Mouse (Mus musculus): ENCODE data around the gene Gm10428. TPM values are rescaled to one million over a fixed set of nuclear protein-coding genes. Genes with fewer than 3 reads are reported as not detected.

The Gm10428 gene
- polyA plus RNA-seq (2016; fragmentation: Nextera tagmentation; extraction: Ambion mirVana) = not detected in 2 replicates

- ATAC-seq (ENCODE audit: insufficient number of reproducible peaks, low FRiP score) = no peak
- H3K4me2 ChIP-seq = no peak within 1 kb of the TSS
- no peaks in the 10 kb centered on the region for H3K9me3 ChIP-seq (replicated peaks)
- WGBS = 79% methylated on average over 8 of the region's 8 CpGs
- no peak within 1 kb of the TSS for H3K4me3 ChIP-seq
- peaks cover 36% of the 10 kb centered on the region for H3K27me3 ChIP-seq (replicated peaks)
- no peak within 1 kb of the TSS for H3K9ac ChIP-seq
- no peaks in the 10 kb centered on the region for H3K4me1 ChIP-seq (replicated peaks)
- H3K27ac ChIP-seq (ENCODE audit: poor library complexity, severe bottlenecking) = no peak within 1 kb of the TSS
- H3K36me3 ChIP-seq = no peaks in the 10 kb centered on the region
Observed at GRCm38 (mm10) chr11:62752780-62753179, at the start of gene Gm10428. Gene Gm10428, plus strand, starts transcription at chr11:62753100.

- peaks cover 22% of the 10 kb centered on the region for H3K4me1 ChIP-seq (replicated peaks)
- H3K27ac ChIP-seq (ENCODE audit: poor library complexity, severe bottlenecking) = no peak overlapping the region
- H3K27me3 ChIP-seq (replicated peaks) = no peaks in the 10 kb centered on the region
- H3K4me3 ChIP-seq = no peak overlapping the region
- H3K36me3 ChIP-seq = no peaks in the 10 kb centered on the region
- ATAC-seq (ENCODE audit: insufficient number of reproducible peaks, low FRiP score) = no peak
- H3K9me3 ChIP-seq (replicated peaks) = no peaks in the 10 kb centered on the region
- no peak overlapping the region for H3K4me2 ChIP-seq
- 88% methylated on average over 2 of the region's 2 CpGs for WGBS
- H3K9ac ChIP-seq = no peak overlapping the region
Observed at GRCm38 (mm10) chr11:62706141-62706540, 46.8 kb upstream of the Gm10428 start.

GRCm38 (mm10) chr11:62708252-62708651, 44.6 kb upstream of the Gm10428 start:
- Histone ChIP-seq H3K27me3 (replicated peaks) (no peaks in the 10 kb centered on the region), H3K4me1 (replicated peaks) (peaks cover 22% of the 10 kb centered on the region), H3K4me3 (no peak overlapping the region), H3K9me3 (replicated peaks) (no peaks in the 10 kb centered on the region), H3K4me2 (no peak overlapping the region), H3K27ac (ENCODE audit: poor library complexity, severe bottlenecking) (peak overlapping the region; percentile 33; the same call in 1 of the 2 replicates), H3K36me3 (peaks cover 12% of the 10 kb centered on the region), H3K9ac (no peak overlapping the region)
- WGBS = 60% methylated on average over 7 of the region's 7 CpGs
- no peak for ATAC-seq (ENCODE audit: insufficient number of reproducible peaks, low FRiP score)

- H3K4me2 ChIP-seq = no peak overlapping the region
- H3K27me3 ChIP-seq (replicated peaks) = no peaks in the 10 kb centered on the region
- H3K4me1 ChIP-seq (replicated peaks) = peaks cover 22% of the 10 kb centered on the region
- no peak overlapping the region for H3K4me3 ChIP-seq
- no peak for ATAC-seq (ENCODE audit: insufficient number of reproducible peaks, low FRiP score)
- WGBS = 59% methylated on average over 5 of the region's 5 CpGs
- no peak overlapping the region for H3K9ac ChIP-seq
- H3K27ac ChIP-seq (ENCODE audit: poor library complexity, severe bottlenecking) = peak overlapping the region; percentile 30; the same call in 1 of the 2 replicates
- H3K9me3 ChIP-seq (replicated peaks) = 0 out of 2 replicates have a peak, but pooled peaks cover 2% of the 10 kb centered on the region
- H3K36me3 ChIP-seq = peaks cover 30% of the 10 kb centered on the region
Observed at GRCm38 (mm10) chr11:62710657-62711056, 42.2 kb upstream of the Gm10428 start.

- Histone ChIP-seq H3K9me3 (replicated peaks) (no peaks in the 10 kb centered on the region), H3K36me3 (peaks cover 43% of the 10 kb centered on the region), H3K27me3 (replicated peaks) (no peaks in the 10 kb centered on the region), H3K27ac (ENCODE audit: poor library complexity, severe bottlenecking) (no peak overlapping the region), H3K4me3 (no peak overlapping the region), H3K4me1 (replicated peaks) (no peaks in the 10 kb centered on the region), H3K4me2 (no peak overlapping the region), H3K9ac (no peak overlapping the region)
- 76% methylated on average over 8 of the region's 8 CpGs for WGBS
- no peak for ATAC-seq (ENCODE audit: insufficient number of reproducible peaks, low FRiP score)
Observed at GRCm38 (mm10) chr11:62728276-62728675, 24.6 kb upstream of the Gm10428 start.

GRCm38 (mm10) chr11:62731311-62732021, 21.4 kb upstream of the Gm10428 start, which contains the start of gene Zfp287:
Gene Zfp287, minus strand, starts transcription at chr11:62731905.
- peak within 1 kb of the TSS; percentile 77 for H3K4me2 ChIP-seq
- H3K9me3 ChIP-seq (replicated peaks) = no peaks in the 10 kb centered on the region
- no peaks in the 10 kb centered on the region; the same call in 1 of the 2 replicates for H3K27me3 ChIP-seq (replicated peaks)
- H3K4me1 ChIP-seq (replicated peaks) = no peaks in the 10 kb centered on the region
- WGBS = 2% methylated on average over 47 of the region's 48 CpGs
- peak; percentile 88 for ATAC-seq (ENCODE audit: insufficient number of reproducible peaks, low FRiP score)
- peaks cover 21% of the 10 kb centered on the region for H3K36me3 ChIP-seq
- peak within 1 kb of the TSS; percentile 25; the same call in 1 of the 2 replicates for H3K27ac ChIP-seq (ENCODE audit: poor library complexity, severe bottlenecking)
- peak within 1 kb of the TSS; percentile 78 for H3K4me3 ChIP-seq
- peak within 1 kb of the TSS; percentile 72 for H3K9ac ChIP-seq

GRCm38 (mm10) chr11:62732022-62732387, 20.9 kb upstream of the Gm10428 start:
- Histone ChIP-seq H3K27ac (ENCODE audit: poor library complexity, severe bottlenecking) (no peak overlapping the region), H3K9me3 (replicated peaks) (no peaks in the 10 kb centered on the region), H3K4me3 (peak overlapping the region; percentile 78), H3K4me2 (peak overlapping the region; percentile 77), H3K27me3 (replicated peaks) (no peaks in the 10 kb centered on the region; the same call in 1 of the 2 replicates), H3K9ac (no peak overlapping the region), H3K36me3 (peaks cover 21% of the 10 kb centered on the region), H3K4me1 (replicated peaks) (no peaks in the 10 kb centered on the region)
- no peak for ATAC-seq (ENCODE audit: insufficient number of reproducible peaks, low FRiP score)
- 23% methylated on average over 5 of the region's 5 CpGs for WGBS

- Histone ChIP-seq H3K9ac (no peak overlapping the region), H3K4me1 (replicated peaks) (no peaks in the 10 kb centered on the region), H3K27me3 (replicated peaks) (no peaks in the 10 kb centered on the region; the same call in 1 of the 2 replicates), H3K4me2 (no peak overlapping the region), H3K4me3 (no peak overlapping the region), H3K36me3 (peaks cover 15% of the 10 kb centered on the region), H3K9me3 (replicated peaks) (no peaks in the 10 kb centered on the region), H3K27ac (ENCODE audit: poor library complexity, severe bottlenecking) (no peak overlapping the region)
- WGBS = 71% methylated on average over 3 of the region's 3 CpGs
- no peak for ATAC-seq (ENCODE audit: insufficient number of reproducible peaks, low FRiP score)
Observed at GRCm38 (mm10) chr11:62732665-62733064, 20.2 kb upstream of the Gm10428 start.

- Histone ChIP-seq H3K4me3 (no peak overlapping the region), H3K9ac (no peak overlapping the region), H3K27ac (ENCODE audit: poor library complexity, severe bottlenecking) (no peak overlapping the region), H3K4me2 (no peak overlapping the region), H3K4me1 (replicated peaks) (no peaks in the 10 kb centered on the region), H3K27me3 (replicated peaks) (peaks cover 5% of the 10 kb centered on the region), H3K9me3 (replicated peaks) (no peaks in the 10 kb centered on the region), H3K36me3 (no peaks in the 10 kb centered on the region)
- 67% methylated on average over 2 of the region's 2 CpGs for WGBS
- ATAC-seq (ENCODE audit: insufficient number of reproducible peaks, low FRiP score) = no peak
Observed at GRCm38 (mm10) chr11:62741186-62741585, 11.7 kb upstream of the Gm10428 start.

GRCm38 (mm10) chr11:62742261-62742957, 10.5 kb upstream of the Gm10428 start:
- Histone ChIP-seq H3K27ac (ENCODE audit: poor library complexity, severe bottlenecking) (no peak overlapping the region), H3K4me3 (no peak overlapping the region), H3K9ac (no peak overlapping the region), H3K4me2 (no peak overlapping the region), H3K9me3 (replicated peaks) (no peaks in the 10 kb centered on the region), H3K4me1 (replicated peaks) (no peaks in the 10 kb centered on the region), H3K36me3 (no peaks in the 10 kb centered on the region), H3K27me3 (replicated peaks) (peaks cover 5% of the 10 kb centered on the region)
- WGBS = 72% methylated on average over 10 of the region's 10 CpGs
- ATAC-seq (ENCODE audit: insufficient number of reproducible peaks, low FRiP score) = no peak

GRCm38 (mm10) chr11:62744103-62744502, 8.8 kb upstream of the Gm10428 start:
- no peak overlapping the region for H3K9ac ChIP-seq
- peaks cover 12% of the 10 kb centered on the region for H3K27me3 ChIP-seq (replicated peaks)
- no peak for ATAC-seq (ENCODE audit: insufficient number of reproducible peaks, low FRiP score)
- no peaks in the 10 kb centered on the region for H3K9me3 ChIP-seq (replicated peaks)
- no peaks in the 10 kb centered on the region for H3K4me1 ChIP-seq (replicated peaks)
- H3K4me2 ChIP-seq = no peak overlapping the region
- WGBS = 49% methylated on average over 5 of the region's 5 CpGs
- no peak overlapping the region for H3K4me3 ChIP-seq
- H3K27ac ChIP-seq (ENCODE audit: poor library complexity, severe bottlenecking) = no peak overlapping the region
- H3K36me3 ChIP-seq = no peaks in the 10 kb centered on the region

Measured in heart, embryonic 12.5 days (tissue).